Mouse (Mus musculus): ENCODE measurements around the gene Scap. TPM values are rescaled to one million over a fixed set of nuclear protein-coding genes. Genes with fewer than 3 reads are reported as not detected.

Gene Scap
- polyA plus RNA-seq, 1 experiment = 25.0 TPM

DNA sequence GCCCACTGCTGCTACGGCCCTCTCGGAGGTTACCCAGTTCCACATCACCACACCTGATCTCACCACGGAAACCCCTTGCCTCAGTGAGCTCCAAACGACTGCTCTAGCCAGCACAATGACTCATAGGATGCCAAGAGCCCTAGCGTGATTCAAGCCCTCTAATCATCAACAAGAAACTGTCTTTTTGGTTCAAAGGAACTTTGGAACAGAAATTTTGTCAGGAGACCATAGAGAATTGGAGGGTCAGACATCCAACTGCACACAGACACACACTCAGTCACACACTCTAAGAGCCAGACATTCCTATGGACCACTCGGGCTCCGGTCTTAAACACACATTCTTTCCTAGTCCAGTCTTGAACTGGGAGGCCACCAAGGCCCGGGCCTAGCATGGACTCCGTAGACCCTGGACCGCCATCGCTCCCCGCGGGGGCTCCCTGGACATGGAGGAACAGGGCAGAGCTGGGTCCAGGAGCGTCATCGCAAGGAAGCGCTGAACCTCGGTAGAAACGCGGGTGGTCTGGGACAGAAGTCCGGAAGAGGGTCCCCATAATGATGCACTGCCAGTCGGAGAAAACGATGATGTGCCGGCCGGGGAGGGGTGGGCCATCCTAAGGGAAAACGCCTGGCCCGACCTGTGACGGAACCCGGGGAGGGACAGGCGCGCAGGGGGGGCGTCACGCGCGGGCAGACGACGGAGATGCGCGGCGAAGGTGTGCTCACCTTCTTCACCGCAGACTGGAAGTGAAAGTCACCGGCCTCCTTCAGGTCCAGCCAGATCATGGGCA lies 74.4 kb downstream of the Scap start:
- peak overlapping the region; percentile 37 for H3K27ac ChIP-seq (ENCODE audit: insufficient read depth, low read depth, low read length)
- peaks cover 16% of the 10 kb centered on the region for H3K4me1 ChIP-seq (ENCODE audit: control insufficient read depth, insufficient read depth, low read length)
- peak overlapping the region; percentile 87 for H3K4me3 ChIP-seq (ENCODE audit: insufficient read depth, low read length)
- no peak for TF ChIP-seq POLR2A (IDR thresholded peaks at IDR 0.05; ENCODE audit: borderline replicate concordance, low read depth, low read length)

DNA sequence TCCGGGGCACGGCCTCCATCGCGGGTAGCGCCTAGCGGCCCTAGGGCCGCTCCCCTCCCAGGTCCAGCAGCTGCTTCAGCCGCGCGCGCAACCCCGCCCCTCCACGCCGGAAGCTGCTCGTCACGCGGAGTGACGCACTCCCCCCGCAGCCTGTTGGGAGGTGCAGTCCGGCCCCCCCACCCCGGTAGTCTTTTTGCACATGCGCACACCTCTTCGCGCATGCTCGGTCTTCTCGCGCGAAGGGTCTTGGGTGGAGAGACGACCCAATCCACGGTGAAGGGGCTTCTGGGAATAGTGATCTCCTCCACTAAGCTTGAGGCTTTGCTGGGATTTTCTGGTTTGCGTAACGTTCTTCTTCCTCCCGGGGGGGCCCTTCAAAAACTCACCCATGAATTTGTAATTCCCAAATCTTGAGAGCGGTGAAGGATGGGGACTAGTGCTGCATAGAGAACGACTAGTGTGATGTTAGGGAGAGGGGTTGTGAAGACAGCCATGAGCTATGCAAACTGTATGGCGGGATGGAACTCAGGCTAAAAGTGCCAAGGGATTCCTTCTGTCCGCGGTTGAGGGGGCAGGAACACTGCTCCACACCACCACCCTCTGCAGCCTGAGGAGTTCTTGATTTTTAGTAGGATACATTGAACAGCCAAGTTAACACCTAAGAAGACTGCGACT lies 75.1 kb downstream of the Scap start, which contains the start of gene Ptpn23:
Gene Ptpn23, minus strand, starts transcription at position 115 of the 675 bp plus-strand sequence.
- TF ChIP-seq CTCF (IDR thresholded peaks at IDR 0.05; ENCODE audit: low read depth, low read length) = no peak
- TF ChIP-seq POLR2A (IDR thresholded peaks at IDR 0.05; ENCODE audit: borderline replicate concordance, low read depth, low read length) = peak; percentile 70; the same call in 1 of the 2 replicates
- Histone ChIP-seq H3K27ac (ENCODE audit: insufficient read depth, low read depth, low read length) (peak within 1 kb of the TSS; percentile 89), H3K4me1 (ENCODE audit: control insufficient read depth, insufficient read depth, low read length) (peaks cover 21% of the 10 kb centered on the region), H3K4me3 (ENCODE audit: insufficient read depth, low read length) (peak within 1 kb of the TSS; percentile 87)

DNA sequence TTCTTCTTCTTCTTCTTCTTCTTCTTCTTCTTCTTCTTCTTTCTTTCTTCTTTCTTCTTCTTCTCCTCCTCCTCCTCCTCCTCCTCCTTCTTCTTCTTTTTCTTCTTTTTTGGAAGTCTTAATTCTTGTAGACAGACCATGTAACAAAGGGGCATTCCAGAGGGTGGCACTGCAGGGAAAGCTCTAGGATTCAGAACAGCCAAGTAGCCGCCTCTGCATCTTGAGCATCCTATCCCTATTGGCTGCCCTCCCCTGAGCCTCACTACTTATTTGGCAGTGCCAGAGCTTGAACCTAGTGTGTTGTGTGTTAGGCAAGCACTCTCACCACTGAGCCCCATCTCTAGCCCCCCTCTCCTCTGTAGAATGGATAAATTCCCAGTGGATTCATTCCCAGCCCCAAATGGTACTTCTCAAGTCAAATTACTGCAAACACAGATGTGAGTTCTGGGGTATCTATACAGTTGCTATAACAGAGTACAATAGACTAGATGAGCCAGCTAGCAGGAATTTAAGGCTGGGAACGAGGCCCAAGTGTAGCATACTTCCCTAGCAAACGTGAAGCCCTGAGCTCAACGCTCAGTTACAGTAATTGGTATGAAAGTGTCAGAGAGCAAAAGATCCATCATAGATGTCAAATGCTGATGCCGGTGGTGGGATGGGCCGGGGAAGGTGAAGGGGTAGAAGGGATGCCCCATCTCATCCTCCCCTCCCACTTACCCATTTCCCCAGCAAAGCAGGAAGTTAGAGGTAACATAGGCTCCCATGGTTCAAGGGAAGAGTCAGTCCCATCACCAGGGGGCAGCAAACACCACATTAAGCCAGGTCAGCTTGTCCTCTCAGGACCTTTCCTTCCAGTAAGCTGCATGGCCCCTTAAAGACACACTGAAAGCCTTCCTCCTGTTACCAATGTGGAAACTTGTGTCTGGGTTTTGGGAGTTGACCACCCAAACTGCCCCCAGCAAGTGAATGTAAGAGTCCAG lies 78.1 kb downstream of the Scap start:
- no peak overlapping the region for H3K27ac ChIP-seq (ENCODE audit: insufficient read depth, low read depth, low read length)
- peaks cover 13% of the 10 kb centered on the region for H3K4me1 ChIP-seq (ENCODE audit: control insufficient read depth, insufficient read depth, low read length)
- H3K4me3 ChIP-seq (ENCODE audit: insufficient read depth, low read length) = no peak overlapping the region
- TF ChIP-seq CTCF (IDR thresholded peaks at IDR 0.05; ENCODE audit: low read depth, low read length) (peak; percentile 57), POLR2A (IDR thresholded peaks at IDR 0.05; ENCODE audit: borderline replicate concordance, low read depth, low read length) (no peak)

DNA sequence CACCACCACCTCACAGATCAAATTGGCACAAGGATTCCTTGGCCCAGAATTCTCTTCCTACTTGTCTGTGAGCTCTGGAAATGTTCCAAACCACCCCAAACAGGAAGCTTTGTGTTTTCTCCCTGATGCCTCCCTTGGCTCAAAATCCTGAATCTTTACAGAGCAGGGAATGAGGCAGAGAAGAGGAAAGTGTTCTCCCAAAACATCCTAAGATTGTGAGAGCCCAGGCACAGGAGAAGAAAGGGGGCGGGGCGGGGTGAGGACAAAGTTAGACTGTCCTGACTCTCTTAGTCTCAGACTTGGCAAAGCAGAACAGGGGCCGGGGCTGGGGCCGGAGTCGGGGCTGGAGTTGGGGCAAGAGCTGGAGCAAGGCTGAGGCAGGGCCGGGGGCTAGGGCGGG lies 79.8 kb downstream of the Scap start:
- H3K27ac ChIP-seq (ENCODE audit: insufficient read depth, low read depth, low read length) = no peak overlapping the region
- peaks cover 12% of the 10 kb centered on the region for H3K4me1 ChIP-seq (ENCODE audit: control insufficient read depth, insufficient read depth, low read length)
- H3K4me3 ChIP-seq (ENCODE audit: insufficient read depth, low read length) = no peak overlapping the region
- TF ChIP-seq CTCF (IDR thresholded peaks at IDR 0.05; ENCODE audit: low read depth, low read length) (no peak), POLR2A (IDR thresholded peaks at IDR 0.05; ENCODE audit: borderline replicate concordance, low read depth, low read length) (no peak)

DNA sequence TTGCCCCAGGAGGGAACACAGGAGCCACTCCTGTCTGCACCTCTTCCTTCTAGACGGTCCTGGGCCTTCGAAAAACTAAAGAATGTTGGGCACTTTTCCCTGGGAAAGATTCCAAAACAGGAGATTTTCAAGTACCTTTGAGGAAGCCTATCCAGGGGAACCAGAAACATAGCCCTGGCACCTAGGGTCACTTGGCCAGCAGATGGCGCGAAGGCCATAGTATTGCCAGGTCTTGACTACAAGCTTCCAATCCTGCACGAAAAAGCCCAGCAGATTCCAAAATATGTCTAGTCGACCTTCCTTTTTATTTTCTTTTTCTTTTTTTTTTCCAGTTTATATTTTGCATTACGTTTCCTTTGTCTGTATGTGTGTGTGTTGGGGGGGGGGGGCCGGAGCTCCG lies 80.7 kb downstream of the Scap start:
- TF ChIP-seq CTCF (IDR thresholded peaks at IDR 0.05; ENCODE audit: low read depth, low read length) (no peak), POLR2A (IDR thresholded peaks at IDR 0.05; ENCODE audit: borderline replicate concordance, low read depth, low read length) (no peak)
- H3K27ac ChIP-seq (ENCODE audit: insufficient read depth, low read depth, low read length) = no peak overlapping the region
- no peak overlapping the region for H3K4me3 ChIP-seq (ENCODE audit: insufficient read depth, low read length)
- H3K4me1 ChIP-seq (ENCODE audit: control insufficient read depth, insufficient read depth, low read length) = peaks cover 12% of the 10 kb centered on the region

DNA sequence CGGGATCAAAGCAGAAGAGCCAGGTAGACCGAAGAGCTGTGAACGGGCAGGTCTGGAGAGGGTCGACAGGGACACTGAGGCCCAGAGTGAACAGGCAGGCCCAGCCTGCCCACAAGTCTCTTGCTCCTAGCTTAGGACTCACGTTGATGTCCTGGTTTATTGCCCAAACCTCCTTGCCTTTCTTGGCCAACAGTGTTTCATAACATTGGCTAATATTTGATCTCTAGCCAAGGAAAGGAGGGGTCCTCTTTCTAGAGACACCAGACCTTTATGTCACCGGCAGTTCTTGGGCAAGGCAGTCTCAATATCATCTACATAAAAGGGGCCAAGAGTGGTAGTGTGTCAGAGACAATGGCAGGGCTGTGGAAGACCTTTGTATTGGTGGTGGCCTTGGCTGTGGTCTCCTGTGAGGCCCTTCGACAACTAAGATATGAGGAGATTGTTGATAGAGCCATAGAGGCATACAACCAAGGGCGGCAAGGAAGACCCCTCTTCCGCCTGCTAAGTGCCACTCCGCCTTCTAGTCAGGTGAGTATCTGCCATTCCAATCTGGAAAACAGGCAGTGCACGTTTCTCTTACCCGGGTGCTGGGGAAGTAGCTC lies 86.5 kb downstream of the Scap start, which contains the start of gene Ngp:
Gene Ngp, plus strand, starts transcription at position 237 of the 602 bp plus-strand sequence.
- Histone ChIP-seq H3K27ac (ENCODE audit: insufficient read depth, low read depth, low read length) (no peak within 1 kb of the TSS), H3K4me3 (ENCODE audit: insufficient read depth, low read length) (no peak within 1 kb of the TSS), H3K4me1 (ENCODE audit: control insufficient read depth, insufficient read depth, low read length) (peaks cover 2% of the 10 kb centered on the region; the same call in 1 of the 2 replicates)
- TF ChIP-seq CTCF (IDR thresholded peaks at IDR 0.05; ENCODE audit: low read depth, low read length) (no peak), POLR2A (IDR thresholded peaks at IDR 0.05; ENCODE audit: borderline replicate concordance, low read depth, low read length) (no peak)

DNA sequence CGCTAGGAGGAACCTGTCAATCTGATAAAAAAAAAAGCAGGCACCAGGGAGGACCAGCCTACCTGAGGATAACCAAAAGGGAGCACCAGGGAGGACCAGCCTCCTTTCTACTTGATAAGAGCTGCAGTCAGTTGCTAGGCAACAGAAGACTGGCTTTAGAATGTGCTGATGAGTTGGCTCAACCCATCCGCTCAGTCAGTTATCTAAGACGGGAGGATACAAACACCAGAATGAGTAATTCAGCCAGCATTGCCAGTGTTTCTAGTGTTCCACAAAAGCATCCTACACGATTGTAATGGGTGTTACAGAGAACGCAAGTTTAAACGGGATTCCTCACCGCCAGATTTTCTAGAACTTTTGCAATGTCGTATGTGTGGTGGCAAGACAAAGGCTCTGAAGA lies 98.2 kb downstream of the Scap start:
- no peak overlapping the region for H3K27ac ChIP-seq (ENCODE audit: insufficient read depth, low read depth, low read length)
- H3K4me1 ChIP-seq (ENCODE audit: control insufficient read depth, insufficient read depth, low read length) = no peaks in the 10 kb centered on the region
- TF ChIP-seq POLR2A (IDR thresholded peaks at IDR 0.05; ENCODE audit: borderline replicate concordance, low read depth, low read length) (no peak), CTCF (IDR thresholded peaks at IDR 0.05; ENCODE audit: low read depth, low read length) (no peak)
- no peak overlapping the region for H3K4me3 ChIP-seq (ENCODE audit: insufficient read depth, low read length)

DNA sequence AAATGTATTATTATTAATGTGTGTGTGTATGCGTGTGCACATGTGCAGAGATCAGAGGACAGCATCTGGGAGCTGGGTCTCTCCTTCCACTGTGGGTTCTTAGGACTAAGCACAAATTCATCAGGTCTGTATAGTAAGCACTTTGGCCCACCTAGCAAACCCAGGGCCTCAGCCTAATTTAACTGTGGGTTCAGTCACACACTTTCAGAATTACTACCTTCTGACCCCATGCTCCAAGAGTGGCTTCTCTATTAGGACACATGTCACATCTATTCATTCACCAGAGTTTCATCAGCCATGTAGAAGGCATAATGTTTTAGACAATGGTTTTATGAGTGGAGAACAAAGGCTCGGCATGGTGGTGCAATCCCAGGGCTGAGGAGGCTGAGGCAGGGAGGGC lies 100.0 kb downstream of the Scap start:
- TF ChIP-seq POLR2A (IDR thresholded peaks at IDR 0.05; ENCODE audit: borderline replicate concordance, low read depth, low read length) (no peak), CTCF (IDR thresholded peaks at IDR 0.05; ENCODE audit: low read depth, low read length) (no peak)
- Histone ChIP-seq H3K4me1 (ENCODE audit: control insufficient read depth, insufficient read depth, low read length) (no peaks in the 10 kb centered on the region), H3K27ac (ENCODE audit: insufficient read depth, low read depth, low read length) (no peak overlapping the region), H3K4me3 (ENCODE audit: insufficient read depth, low read length) (no peak overlapping the region)

Other genes with a start within 250 kb of the Scap start
- 29.7 and 31.9 TPM in 2 replicates for gene Smarcc1, start 215.6 kb upstream of the Scap start, polyA plus RNA-seq (2012; ENCODE audit: insufficient read depth, insufficient read length, missing spikeins)
- 44.1 and 50.5 TPM in 2 replicates for gene Dhx30, start 215.5 kb upstream of the Scap start, polyA plus RNA-seq (2012; ENCODE audit: insufficient read depth, insufficient read length, missing spikeins)
- 0.19 TPM in 1 of 2 replicates, not detected in the other for gene Cspg5, start 89.5 kb upstream of the Scap start, polyA plus RNA-seq (2012; ENCODE audit: insufficient read depth, insufficient read length, missing spikeins)
- gene Elp6, start 28.1 kb upstream of the Scap start, polyA plus RNA-seq (2012; ENCODE audit: insufficient read depth, insufficient read length, missing spikeins) = 3.8 and 4.3 TPM in 2 replicates
- 28.5 and 29.9 TPM in 2 replicates for gene Ptpn23, start 74.9 kb downstream of the Scap start, polyA plus RNA-seq (2012; ENCODE audit: insufficient read depth, insufficient read length, missing spikeins)
- gene Ngp, start 86.5 kb downstream of the Scap start, polyA plus RNA-seq (2012; ENCODE audit: insufficient read depth, insufficient read length, missing spikeins) = 4.7 and 5.3 TPM in 2 replicates
- 17.4 and 19.3 TPM in 2 replicates for gene Klhl18, start 143.4 kb downstream of the Scap start, polyA plus RNA-seq (2012; ENCODE audit: insufficient read depth, insufficient read length, missing spikeins)
- 3.9 and 4.8 TPM in 2 replicates for gene Kif9, start 143.7 kb downstream of the Scap start, polyA plus RNA-seq (2012; ENCODE audit: insufficient read depth, insufficient read length, missing spikeins)
- gene Setd2, start 199.3 kb downstream of the Scap start, polyA plus RNA-seq (2012; ENCODE audit: insufficient read depth, insufficient read length, missing spikeins) = 63.3 and 71.5 TPM in 2 replicates

Data from bone marrow macrophage, adult 2 months (primary cell).